Mouse (Mus musculus) B cell, adult 2 months (primary cell): Measurements from ENCODE around the gene Prkcsh.
A peak's percentile ranks its signal among the peaks of the same experiment; 100 is the strongest.

ENCODE experiments used
- DNase-seq, 2 experiments: peaks; one replicate each; pipeline ENCODE4 v3.0.0; 2022

Prkcsh gene

DNA sequence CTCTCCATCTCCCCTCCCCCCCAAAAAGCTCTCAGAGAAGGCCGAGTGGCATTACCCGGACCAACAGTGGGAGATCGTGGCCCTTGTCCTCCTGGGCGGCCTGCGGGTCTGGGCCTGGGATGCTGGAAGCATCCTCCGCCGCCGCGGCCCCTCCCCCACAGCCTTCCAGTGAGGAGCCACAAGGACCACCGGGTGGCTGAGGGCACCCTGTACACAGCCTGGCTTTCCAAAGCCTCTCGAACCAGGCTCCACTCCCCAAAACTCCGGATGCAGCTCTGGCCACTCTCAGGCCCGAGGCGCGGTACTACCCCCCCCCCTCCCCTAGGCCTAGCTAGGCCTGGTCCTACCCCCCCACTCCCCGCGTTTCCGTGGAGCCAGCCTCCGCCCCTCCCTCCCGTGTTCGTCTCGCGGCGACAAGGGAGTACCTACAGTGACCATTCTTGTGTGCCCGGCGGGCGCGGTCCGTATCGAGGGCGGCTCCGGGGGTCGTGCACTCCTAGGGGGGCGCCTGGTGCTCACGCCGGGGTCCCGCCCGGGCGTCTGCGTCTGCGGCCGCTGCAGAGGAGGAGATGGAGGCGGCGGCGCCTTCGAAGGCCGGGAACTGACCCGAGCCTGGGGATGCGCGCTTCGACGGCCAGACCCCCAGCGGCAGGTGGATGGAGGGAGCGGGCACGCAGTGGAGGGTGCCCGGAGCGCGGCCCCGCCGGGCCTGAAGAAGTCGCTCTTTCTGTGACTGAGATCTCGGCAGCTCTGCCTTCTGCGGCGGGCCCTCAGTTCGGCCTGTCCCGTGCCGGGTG, 48.8 kb downstream of the Prkcsh start:
- DNase-seq: peak; percentile 16 to 27

DNA sequence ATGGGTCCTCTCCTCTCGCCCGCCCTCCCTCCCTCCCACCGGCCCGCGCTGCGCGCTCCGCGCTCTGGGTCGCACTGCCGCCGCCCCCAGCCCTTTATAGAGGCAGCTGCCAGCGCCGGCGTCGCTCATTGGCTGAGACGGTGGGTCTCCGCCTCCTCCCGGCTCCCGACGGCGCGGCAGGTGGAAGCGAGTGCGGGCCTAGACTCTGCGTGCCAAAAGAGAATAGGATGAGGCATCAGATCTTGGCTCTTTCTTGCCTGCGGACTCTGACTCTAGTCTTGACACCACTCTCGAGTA, 49.3 kb downstream of the Prkcsh start, which contains the start of gene Elavl3:
Elavl3 (minus strand) TSS at position 66 of the 297 bp plus-strand sequence.
- DNase-seq: no peak

DNA sequence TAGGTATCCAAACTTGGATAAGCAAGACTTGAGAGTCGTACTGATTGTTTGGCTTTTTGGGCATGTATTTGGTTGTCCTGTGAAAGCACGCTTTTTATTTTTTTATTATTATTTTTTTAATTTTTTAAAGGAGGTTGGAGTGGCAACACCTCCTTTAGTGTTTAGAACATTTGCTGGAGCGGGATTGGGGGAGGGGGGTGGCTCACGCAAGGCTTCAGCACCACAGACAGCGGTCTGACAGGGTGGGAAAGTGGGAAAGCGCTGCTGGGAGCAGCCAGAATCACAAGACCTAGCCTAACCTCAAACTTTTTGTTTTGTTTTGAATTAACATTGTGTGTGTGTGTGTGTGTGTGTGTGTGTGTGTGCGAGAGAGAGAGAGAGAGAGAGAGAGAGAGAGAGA, 51.1 kb downstream of the Prkcsh start:
- DNase-seq: no peak

DNA sequence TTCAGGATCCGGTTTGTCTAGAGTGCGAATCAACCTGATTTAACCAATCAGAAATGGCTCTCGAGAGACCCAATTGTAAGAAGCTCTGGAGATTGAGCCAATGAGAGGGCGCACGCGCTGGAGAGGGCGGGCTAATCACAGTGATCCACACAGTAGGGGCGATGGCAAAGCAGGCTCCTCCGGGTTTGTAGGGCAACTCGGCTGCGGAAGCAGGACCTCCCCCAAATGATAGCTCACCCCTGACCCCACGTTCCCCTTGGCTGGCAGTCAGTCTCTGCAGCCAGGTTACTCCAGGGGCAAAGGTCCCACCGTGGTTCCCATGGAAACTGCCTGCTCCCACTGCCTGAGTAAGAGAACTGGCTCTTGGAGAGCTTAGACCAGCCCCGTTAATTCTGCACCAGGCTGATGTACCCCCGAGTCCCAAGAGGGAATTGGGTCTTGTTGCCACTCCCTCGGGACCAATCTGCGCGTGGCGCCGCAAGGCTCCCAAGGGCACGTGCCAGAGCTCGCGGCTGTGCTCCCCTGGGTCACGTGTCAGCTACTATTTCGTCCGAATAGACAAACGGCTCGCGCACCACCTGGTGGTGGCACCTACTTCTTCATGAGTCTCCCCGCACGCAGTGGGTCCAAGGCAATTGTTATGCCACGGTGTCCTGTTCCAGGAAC, 51.9 kb downstream of the Prkcsh start:
- DNase-seq: peak; percentile 86 to 87

DNA sequence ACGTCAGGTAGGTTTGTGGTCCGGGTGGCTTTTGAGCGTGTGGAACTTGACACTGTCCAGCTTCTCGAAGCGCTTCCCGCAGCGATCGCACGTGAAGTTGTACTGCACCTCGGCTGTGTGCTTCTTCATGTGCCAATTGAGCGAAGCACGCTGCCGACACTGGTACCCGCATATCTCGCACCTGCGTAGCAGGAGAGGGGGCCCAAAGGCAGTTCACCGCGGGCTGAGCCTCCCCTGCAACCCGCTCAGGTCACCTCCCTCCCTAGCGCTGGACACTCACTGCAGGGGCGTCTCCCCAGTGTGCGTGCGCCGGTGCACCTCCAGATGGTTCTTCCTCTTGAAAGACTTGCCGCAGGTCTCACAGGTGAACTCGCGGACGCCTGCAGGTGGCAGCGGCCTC, 53.1 kb downstream of the Prkcsh start:
- no peak for DNase-seq

DNA sequence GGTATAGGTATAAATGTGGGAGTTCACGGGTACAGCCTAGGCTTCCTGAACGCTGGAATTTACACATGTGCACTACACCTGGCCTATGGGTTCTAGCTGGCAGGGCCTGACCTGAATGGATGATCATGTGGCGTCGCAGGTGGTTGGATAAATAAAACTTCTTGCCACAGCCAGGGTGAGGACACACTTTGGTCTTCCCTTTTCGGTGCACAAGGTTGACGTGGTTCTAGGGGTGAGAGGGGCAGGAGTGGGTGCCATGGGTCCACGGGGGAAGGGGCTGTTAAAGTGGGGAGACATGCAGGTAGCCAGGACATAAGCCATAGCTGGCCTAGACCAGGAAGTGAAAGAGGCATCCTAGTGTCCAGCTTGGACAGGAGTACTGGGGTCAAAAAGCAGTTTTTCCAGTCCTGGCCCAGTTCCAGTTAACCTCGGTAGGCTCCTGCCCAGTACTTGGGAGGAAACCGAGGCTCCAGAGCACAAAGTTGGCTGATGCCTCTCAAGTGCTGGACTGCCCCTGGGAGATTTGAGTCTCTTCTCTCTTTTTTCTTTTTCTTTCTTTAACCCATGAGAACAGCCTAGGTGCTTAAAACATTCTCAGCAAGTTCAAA, 53.8 kb downstream of the Prkcsh start:
- DNase-seq: no peak

DNA sequence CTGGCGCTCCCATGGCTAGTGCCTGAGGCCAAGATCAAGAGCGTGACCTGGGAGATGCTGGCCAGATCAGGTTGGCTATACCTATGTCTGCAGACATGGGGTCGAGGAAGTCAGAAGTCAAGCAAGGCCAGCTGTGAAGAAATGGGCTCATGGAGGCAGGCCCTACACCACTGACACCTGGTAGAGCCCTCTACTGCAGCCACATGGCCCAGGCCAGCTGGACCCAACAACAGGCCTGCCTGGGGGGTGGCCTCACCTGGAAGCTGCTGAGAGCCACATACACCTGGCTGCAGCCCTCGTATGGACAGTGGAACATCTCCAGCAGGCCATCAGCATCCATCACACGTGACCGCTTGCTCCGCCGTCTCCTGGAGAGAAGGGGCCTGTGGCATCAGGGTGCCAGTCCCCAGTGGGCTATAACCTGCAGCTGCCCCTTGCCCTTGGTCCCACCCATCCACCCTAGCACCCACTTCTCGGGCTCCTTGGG, 54.5 kb downstream of the Prkcsh start:
- DNase-seq: no peak

DNA sequence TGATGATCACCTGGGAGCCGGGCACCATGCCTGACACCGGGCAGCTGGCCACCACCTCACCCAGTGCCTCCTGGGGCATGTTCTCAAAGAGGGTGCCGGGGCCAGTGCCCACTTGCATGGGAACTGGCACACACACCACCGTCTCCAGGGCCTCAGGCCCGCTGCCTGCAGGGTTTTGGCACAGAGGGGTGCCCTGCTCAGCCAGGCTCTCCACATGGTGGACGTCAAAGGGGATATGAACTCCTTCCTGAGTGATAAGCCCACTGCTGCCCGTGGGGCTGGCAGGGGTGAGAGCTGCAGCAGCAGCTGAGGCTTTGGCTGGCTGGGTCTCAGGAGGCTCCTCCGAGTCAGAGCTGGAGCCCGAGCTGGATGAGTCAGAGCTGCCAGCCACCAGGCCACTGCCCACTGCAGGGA, 55.4 kb downstream of the Prkcsh start:
- DNase-seq: no peak

DNA sequence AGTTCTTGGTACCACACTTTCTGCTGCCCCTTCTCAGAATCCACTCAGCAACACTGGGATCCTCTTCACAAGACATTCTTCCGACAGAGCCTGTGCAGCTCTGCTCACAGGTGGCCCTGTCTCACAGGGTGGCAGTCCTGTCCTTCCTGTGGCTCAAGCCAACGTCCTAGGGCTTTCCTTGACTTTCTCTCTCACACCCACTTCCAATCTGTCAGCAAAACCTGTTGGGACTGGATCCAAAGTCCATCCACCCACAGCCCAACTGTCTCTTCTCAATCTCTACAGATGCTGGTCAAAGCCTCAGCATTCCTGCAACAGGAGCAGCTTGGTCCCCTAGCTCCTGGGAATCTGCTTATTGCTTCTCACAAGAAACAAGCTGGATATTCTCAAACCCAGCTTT, 58.7 kb downstream of the Prkcsh start:
- no peak for DNase-seq
